Mouse (Mus musculus) cerebellum, adult 9-11 months (tissue): ENCODE data around the gene Rras.
A peak's percentile ranks its signal among the peaks of the same experiment; 100 is the strongest.

Experiments
- DNase-seq: peaks from one replicate; pipeline ENCODE4 v3.0.0; 2022

Gene Rras

DNA sequence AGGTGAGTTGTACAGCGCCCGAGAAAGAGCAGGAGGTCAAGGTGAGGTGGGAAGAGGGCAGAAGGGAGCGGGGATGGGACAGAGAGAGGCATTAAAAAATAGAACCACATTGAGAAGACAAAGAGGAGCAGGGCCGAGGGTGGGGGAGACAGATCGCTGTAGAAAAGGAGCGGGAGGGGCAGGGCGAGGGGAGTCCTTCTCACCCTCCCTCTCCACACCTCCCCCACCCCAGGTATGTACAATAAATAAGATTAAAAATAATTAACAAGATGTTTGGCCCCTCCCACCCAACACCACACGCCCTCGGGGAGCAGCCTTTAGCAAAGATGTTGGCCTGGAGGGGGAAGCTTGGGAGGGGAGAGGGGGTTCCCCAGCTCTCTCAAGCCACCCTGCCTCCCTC lies 10.0 kb downstream of the Rras start:
- no peak for DNase-seq

DNA sequence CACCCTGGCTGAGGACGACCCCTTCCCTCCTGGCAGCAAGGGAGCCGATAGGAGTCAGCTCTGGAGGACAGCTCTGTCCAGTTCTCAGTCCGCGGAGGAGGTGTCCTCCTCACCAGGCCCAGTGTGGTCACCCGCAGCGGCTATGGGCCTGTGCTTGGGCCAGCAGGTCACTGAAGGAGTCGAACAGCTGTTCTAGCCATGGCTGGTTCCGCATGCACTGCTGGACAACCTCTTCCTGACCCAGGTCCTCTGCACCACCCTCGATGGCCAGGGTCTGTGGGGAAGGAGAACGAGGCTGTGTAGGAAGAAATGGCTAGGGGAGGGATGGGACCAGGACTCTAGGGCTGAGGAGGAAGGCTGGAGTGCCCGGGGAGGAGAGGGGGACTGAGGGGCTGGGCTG lies 10.6 kb downstream of the Rras start:
- no peak for DNase-seq

DNA sequence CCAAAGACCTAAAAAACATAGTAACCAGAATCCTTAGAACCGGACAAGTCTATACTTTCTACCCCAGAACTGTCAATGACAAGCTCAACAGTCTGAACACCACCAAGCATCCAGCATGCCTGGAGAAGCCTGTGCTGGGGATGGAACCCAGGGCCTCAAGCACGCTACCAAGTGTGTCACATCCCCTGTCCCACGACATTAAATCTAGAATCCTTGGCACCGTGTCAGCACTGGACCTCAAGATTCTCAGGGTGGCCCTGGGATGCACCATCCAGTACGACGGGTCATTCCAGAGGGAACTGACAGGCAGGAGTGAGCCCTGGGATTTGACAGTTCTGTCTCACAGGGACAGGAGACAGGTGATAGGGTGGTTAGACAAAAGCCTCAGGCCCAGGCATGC lies 12.2 kb downstream of the Rras start:
- no peak for DNase-seq

GRCm38 (mm10) chr7:45030857-45031256 lies 13.1 kb downstream of the Rras start:
- no peak for DNase-seq

GRCm38 (mm10) chr7:45033722-45034359 lies 16.1 kb downstream of the Rras start:
- no peak for DNase-seq

- no peak for DNase-seq
Observed at GRCm38 (mm10) chr7:45035631-45036030, 17.9 kb downstream of the Rras start.

DNA sequence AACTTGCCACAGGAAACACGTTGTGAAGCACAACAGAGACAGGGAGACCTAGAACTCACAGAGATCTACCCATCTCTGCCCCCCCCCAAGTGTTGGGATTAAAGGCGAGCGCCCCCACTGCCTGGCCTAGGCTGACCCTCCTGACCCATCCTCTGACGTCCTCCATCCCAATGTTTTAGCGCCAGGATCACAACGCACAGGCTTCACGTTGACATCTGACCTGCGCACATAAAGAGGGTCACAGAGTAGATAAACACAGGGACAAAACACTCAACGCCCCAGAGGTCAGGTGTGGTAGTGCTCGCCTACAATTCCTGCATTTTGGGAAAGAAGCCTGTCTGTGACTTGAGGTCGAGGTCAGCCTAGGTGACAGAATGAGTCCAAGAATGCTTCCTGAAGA lies 18.9 kb downstream of the Rras start:
- no peak for DNase-seq

- DNase-seq = no peak
Observed at GRCm38 (mm10) chr7:45037720-45038361, 20.1 kb downstream of the Rras start.

- DNase-seq = no peak
Observed at GRCm38 (mm10) chr7:45038411-45038810, 20.6 kb downstream of the Rras start.

- DNase-seq = no peak
Observed at GRCm38 (mm10) chr7:45040851-45041250, 23.1 kb downstream of the Rras start.

DNA sequence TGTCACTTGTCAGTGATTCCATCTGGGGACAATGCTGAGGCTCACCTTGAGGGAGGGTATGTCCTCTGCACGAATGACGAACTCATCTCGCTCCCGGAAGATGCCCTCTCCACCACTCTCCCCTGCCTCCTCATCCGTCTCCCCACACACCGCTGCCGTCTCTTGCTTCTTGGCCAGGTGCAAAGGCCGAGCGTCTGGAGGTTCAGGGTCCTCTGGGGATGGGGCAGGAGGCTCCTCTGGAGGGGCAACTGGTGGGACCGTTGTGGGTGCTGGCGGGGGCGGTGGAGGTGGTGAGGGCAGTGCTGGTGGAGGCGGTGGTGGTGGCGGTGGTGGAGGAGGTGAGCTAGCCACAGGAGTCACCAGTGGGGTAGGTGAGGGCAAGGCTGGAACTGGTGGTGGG lies 25.5 kb downstream of the Rras start:
- DNase-seq = no peak

GRCm38 (mm10) chr7:45045741-45046140 lies 28.0 kb downstream of the Rras start:
- DNase-seq = no peak

GRCm38 (mm10) chr7:45046853-45047350 lies 29.1 kb downstream of the Rras start:
- no peak for DNase-seq

DNA sequence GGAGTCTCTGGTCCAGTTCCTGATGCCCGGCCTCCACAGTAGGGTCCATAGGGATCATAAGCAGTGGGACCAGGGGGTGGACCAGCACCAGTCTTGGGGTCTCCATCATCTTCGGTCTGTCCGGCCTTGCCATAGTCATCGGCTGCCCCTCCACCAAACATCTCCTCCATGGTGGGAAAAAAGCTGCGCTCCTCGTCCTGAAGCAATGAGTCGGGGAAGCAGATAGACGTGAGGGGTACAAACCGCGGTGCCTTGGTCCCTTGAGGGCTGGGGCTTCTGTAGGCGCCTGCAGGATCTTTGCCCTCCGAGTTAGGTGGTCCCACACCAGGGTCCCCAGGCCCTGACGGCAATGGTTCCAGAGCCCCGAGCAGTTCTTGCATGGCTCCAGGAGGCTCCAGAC lies 29.7 kb downstream of the Rras start:
- DNase-seq = peak; percentile 37

DNA sequence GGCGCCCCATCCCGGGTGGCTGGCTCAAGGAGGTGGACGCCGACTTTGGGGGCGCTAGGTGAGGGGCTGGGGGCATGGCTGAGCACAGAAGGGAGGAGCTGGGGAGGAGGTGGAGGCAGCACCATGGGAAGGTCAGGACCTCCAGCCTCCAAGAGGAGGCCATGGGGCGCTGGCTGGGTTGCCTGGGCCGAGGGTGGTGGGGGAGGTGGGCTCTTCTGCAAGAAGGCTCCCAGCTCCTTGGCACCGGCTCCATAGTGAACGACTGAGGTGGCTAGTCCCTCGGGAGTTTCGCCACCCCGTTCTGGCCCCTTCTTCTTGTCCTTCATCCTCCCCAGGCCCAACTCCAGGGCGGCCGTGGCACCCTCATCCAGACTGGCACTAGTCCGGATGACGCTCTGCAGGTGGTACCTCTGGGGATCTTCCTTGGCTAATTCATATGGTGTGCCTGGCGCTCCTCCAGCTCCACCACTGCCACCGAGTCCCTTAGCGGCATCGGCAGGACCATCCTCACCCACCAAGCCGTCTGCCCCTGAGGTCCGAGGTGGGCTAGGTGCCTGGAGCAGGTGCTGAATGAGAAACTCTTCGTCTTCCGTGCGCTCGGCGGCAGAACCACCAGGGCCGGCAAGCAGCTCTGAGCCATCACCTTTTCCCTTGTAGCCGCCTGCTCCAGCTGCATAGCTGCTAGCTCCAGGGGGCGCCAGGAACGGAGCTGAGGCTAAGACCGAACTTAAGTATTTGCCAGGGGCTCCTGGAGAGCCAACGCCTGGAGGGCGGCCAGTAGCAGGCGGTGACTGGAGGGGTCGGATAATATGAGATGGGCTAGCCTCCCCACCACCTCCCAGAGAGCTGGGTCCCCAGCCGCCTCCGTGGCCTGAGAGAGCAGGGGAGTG lies 30.5 kb downstream of the Rras start:
- DNase-seq = peak; percentile 61

DNA sequence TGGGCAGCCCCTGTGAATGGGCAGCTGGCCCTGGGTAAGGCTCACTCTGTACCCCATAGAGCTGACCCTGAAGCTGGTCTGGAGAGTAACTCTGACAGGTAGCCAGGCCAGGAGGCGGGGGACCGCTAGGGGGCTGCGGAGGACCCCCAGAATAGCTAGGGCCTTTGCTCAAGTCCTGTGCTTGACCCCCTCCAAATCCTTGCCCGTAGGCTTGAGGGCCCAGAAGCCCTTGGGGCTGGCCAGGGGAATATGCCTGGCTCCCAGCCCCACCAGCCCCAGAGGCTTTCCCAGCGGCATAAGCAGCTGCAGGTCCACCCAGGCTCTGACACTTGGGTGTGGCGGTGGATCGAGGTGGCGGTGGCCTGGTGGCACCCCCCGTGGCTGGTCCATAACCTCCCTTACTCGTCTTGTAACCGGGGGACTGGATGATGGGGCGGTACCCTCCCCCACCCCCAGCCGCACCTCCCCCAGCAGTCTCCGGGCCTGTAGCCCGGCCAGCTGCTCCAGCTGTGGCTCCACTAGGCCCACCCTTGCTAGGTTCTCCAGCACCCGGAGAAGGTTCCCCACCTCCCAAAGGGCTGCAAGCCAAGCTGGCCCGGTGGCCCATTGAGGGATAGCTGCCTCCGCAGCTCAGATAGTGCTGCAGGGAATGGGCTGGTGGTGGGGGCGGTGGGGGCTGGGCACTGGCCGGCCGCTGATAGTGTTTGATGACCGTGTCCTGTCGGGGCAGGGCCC lies 31.3 kb downstream of the Rras start:
- DNase-seq = peak; percentile 61

DNA sequence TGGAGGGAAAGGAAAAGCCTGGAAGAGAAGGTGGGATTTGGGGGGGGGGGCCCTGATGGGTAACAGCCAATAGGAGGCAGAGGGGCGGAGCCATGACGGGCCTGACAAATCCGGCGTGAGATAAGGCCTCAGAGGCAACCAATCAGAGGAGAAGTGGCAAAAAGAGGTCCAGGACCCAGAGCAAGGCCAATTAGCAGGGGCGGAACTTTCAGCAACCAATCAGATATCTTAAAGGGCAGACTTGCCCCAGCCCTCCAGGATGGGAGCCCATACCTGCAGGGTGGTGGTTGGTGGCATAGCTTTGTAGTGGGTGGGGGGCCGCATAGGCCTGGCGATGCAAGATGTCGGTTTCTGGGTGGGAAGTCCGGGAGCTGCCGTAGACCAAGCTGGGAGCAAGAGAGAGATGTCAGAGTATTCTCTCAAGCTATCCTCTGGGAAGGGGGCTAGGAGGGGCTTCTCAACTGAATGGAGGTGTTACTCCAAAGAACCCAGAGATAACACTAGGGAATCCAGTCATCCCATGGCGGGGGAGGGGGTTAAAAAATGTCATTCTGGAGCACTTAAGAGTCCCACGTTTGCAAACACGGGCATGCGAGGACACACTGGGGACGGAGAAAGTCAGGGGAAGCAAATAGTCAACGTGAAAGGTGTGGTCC lies 33.3 kb downstream of the Rras start:
- DNase-seq = peak; percentile 88

GRCm38 (mm10) chr7:45051601-45051974 lies 33.8 kb downstream of the Rras start:
- DNase-seq = peak; percentile 64

- DNase-seq = peak; percentile 84
Observed at GRCm38 (mm10) chr7:45052181-45052861, 34.6 kb downstream of the Rras start.

DNA sequence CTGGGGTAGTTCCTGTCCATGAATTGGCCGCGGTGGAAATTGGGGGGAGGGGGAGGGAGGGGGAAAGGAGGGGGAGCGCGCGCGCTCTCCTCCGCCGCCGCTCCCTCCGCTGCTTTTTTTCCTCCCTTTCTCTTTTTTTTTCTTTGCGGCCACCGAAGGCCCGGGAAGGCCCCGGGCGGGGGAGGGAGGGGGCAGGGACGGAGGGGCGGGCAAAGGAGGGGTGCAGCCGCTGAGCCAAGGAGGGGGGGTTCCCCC lies 35.0 kb downstream of the Rras start, which contains the start of gene Prr12:
TSS of gene Prr12 (minus strand) at position 20 of the 255 bp plus-strand sequence.
- no peak for DNase-seq

DNA sequence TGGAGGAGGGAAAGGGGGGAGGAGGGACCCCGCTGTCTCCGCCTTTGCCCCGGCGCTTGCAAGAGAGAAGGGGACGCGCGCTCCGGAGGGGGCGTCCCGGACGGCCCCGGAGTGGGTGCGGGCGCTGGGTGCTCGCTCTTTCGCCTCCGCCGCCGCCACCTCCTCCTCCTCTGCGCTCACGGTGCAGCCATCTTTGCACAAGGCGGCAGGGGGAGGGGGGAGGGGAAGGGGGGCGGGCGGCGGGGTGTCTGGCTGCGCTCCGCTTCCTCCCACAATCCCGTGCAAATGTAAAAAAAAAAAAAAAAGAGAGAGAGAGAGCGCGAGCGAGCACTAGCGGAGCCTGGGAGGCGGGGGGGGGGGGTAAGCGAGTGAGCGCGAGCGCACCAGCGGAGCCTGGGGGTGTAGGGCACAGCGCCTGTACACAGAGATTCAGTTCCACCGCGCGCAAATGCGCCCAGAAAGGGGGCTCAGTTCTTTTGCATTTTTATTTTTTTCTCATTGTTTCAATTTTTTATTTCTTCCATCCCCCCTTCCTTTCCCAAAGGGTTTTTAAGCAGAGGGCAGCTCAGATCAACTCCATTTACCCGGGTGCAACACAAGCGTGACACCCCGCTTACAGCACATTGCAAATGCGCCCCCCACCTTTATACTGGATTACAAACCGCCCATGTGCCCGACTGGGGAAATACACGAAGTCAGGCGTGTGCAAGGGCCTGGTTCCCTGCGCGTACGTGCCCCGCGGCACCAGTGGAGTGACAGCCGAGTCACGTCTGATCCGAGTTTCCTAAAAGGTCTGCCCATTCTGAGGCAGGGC lies 35.6 kb downstream of the Rras start:
- DNase-seq = peak; percentile 87
